In the genomic region with DNA sequence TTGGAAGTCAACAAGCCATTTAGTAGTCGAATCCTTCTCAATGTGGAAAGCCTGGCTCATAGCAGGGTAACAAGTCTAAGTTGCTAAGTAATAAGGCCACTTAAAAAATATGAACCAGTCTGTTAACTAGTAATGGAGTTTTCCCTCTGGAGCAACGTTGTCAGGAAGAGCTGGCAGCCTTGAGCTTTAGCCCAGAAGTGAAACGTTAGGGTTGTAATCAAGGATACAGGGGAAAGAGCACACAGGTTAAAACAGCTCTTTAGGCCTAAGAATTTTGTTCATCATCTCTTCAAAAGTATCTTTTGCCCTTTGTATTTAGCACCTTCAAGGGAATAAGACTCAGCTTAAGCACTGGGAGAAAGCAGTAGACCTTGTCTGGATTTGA, we compare ENCODE assay signal across 8 mouse cellular contexts. TPM values are rescaled to one million over a fixed set of nuclear protein-coding genes. Genes with fewer than 3 reads are reported as not detected.
DNase-seq lines count a peak whose midpoint lies in the region; ATAC-seq and TF ChIP-seq lines count a peak whose summit lies in the region.

No protein-coding gene starts in this region.

- no peaks in the 10 kb centered on the region for H3K27me3 ChIP-seq in kidney, embryonic 16.5 days (ENCODE audit: insufficient read depth, low read length)
- H3K27me3 ChIP-seq in hindbrain, embryonic 11.5 days (ENCODE audit: control insufficient read depth, insufficient read depth, low read length): no peaks in the 10 kb centered on the region
- H3K27me3 ChIP-seq in midbrain, embryonic 15.5 days (replicated peaks): no peaks in the 10 kb centered on the region

- peak overlapping the region; percentile 68 for H3K4me2 ChIP-seq in kidney, embryonic 16.5 days (replicated peaks; ENCODE audit: low read depth, low read length)
- H3K4me2 ChIP-seq in hindbrain, embryonic 11.5 days (replicated peaks; ENCODE audit: low read depth, low read length): peak overlapping the region; percentile 43
- peak overlapping the region; percentile 62 for H3K4me2 ChIP-seq in midbrain, embryonic 15.5 days

- no peaks in the 10 kb centered on the region for H3K9me3 ChIP-seq in kidney, embryonic 16.5 days (ENCODE audit: low read length)
- H3K9me3 ChIP-seq in hindbrain, embryonic 11.5 days (ENCODE audit: control insufficient read depth, low read length): no peaks in the 10 kb centered on the region
- H3K9me3 ChIP-seq in midbrain, embryonic 15.5 days: no peaks in the 10 kb centered on the region

- peak overlapping the region; percentile 96 for H3K27ac ChIP-seq in kidney, embryonic 16.5 days (ENCODE audit: low read length)
- H3K27ac ChIP-seq in bone marrow, adult 2 months (ENCODE audit: control insufficient read depth, insufficient read depth, low read depth, low read length, poor library complexity): peak overlapping the region; percentile 96
- peak overlapping the region; percentile 84 for H3K27ac ChIP-seq in hindbrain, embryonic 11.5 days (ENCODE audit: low read depth, low read length)
- H3K27ac ChIP-seq in midbrain, embryonic 15.5 days: peak overlapping the region; percentile 81

- peak overlapping the region; percentile 52 for H3K4me3 ChIP-seq in kidney, embryonic 16.5 days (ENCODE audit: low read length)
- peak overlapping the region; percentile 64 for H3K4me3 ChIP-seq in bone marrow, adult 2 months (replicated peaks; ENCODE audit: control insufficient read depth, low read depth, low read length)
- peak overlapping the region; percentile 34 for H3K4me3 ChIP-seq in hindbrain, embryonic 11.5 days (ENCODE audit: low read depth, low read length)
- H3K4me3 ChIP-seq in midbrain, embryonic 15.5 days: peak overlapping the region; percentile 42

- peaks cover 14% of the 10 kb centered on the region for H3K4me1 ChIP-seq in kidney, embryonic 16.5 days (ENCODE audit: insufficient read depth, low read length)
- H3K4me1 ChIP-seq in bone marrow, adult 2 months (ENCODE audit: control insufficient read depth, insufficient read depth, low read length): no peaks in the 10 kb centered on the region
- H3K4me1 ChIP-seq in hindbrain, embryonic 11.5 days (replicated peaks; ENCODE audit: control insufficient read depth, insufficient read depth, low read length): no peaks in the 10 kb centered on the region
- peaks cover 28% of the 10 kb centered on the region for H3K4me1 ChIP-seq in midbrain, embryonic 15.5 days

- H3K9ac ChIP-seq in kidney, embryonic 16.5 days (replicated peaks; ENCODE audit: low read length): peak overlapping the region; percentile 69
- H3K9ac ChIP-seq in hindbrain, embryonic 11.5 days (ENCODE audit: low read depth, low read length): peak overlapping the region; percentile 58
- H3K9ac ChIP-seq in midbrain, embryonic 15.5 days: peak overlapping the region; percentile 55

- DNase-seq in kidney, adult 8-10 months: no peak
- DNase-seq in hindbrain, embryonic 11.5 days (ENCODE audit: low spot score): peak; percentile 61
- DNase-seq in right cerebral cortex, postnatal 10 days (ENCODE audit: low spot score in 2 of 2): no peak
- no peak for DNase-seq in right cerebral cortex, adult 18-20 months

- ATAC-seq in kidney, embryonic 16.5 days (ENCODE audit: low FRiP score, low TSS enrichment): no peak
- ATAC-seq in hindbrain, embryonic 11.5 days (ENCODE audit: low FRiP score): no peak
- ATAC-seq in midbrain, embryonic 15.5 days (replicated peaks): no peak
- no peak for ATAC-seq in monocyte, adult 5-6 weeks (replicated peaks; ENCODE audit: insufficient number of reproducible peaks, low FRiP score, low TSS enrichment, poor library complexity, severe bottlenecking)

- TF ChIP-seq POLR2A in bone marrow, adult 2 months (IDR thresholded peaks at IDR 0.05; ENCODE audit: borderline replicate concordance, control insufficient read depth, low read depth, low read length): no peak

- no peak for TF ChIP-seq CTCF in bone marrow, adult 2 months (IDR thresholded peaks at IDR 0.05; ENCODE audit: control insufficient read depth, insufficient read depth, low read length)

- no peaks in the 10 kb centered on the region for H3K36me3 ChIP-seq in kidney, embryonic 16.5 days (ENCODE audit: insufficient read depth, low read length)
- H3K36me3 ChIP-seq in hindbrain, embryonic 11.5 days (ENCODE audit: control insufficient read depth, insufficient read depth, low read length): no peaks in the 10 kb centered on the region
- H3K36me3 ChIP-seq in midbrain, embryonic 15.5 days (replicated peaks): no peaks in the 10 kb centered on the region

- WGBS in kidney, embryonic 16.5 days: 0% methylated on average over 3 of the region's 3 CpGs
- WGBS in bone marrow, adult 2 months: 6% methylated on average over 3 of the region's 3 CpGs
- 7% methylated on average over 3 of the region's 3 CpGs for WGBS in hindbrain, embryonic 11.5 days
- WGBS in midbrain, embryonic 15.5 days: 9% methylated on average over 3 of the region's 3 CpGs

RNA-seq across cellular contexts. Expression of a gene that starts 0.7 kb away (rescaled TPM):
- 1.5 and 2.0 TPM in 2 replicates for polyA plus RNA-seq in kidney, embryonic 16.5 days (2015; fragmentation: Nextera tagmentation; extraction: Ambion mirVana)
- 114 and 284 TPM in 2 replicates for polyA plus RNA-seq in bone marrow, adult 2 months (2011; ENCODE audit: insufficient read depth, insufficient read length, low replicate concordance, missing spikeins)
- polyA plus RNA-seq in hindbrain, embryonic 11.5 days (2014; fragmentation: Nextera tagmentation; extraction: Ambion mirVana): 0.56 and 0.80 TPM in 2 replicates
- not detected in 2 replicates for polyA plus RNA-seq in midbrain, embryonic 15.5 days (2015; fragmentation: Nextera tagmentation; extraction: Ambion mirVana)
- 42.2 to 123 TPM (median 49.9 TPM) in 3 replicates for total RNA-seq in monocyte, adult 5-6 weeks (2017)

RNA-seq across cellular contexts. Expression of a gene that starts 2.3 kb away (rescaled TPM):
- 0.37 and 0.55 TPM in 2 replicates for polyA plus RNA-seq in kidney, embryonic 16.5 days (2015; fragmentation: Nextera tagmentation; extraction: Ambion mirVana)
- polyA plus RNA-seq in bone marrow, adult 2 months (2011; ENCODE audit: insufficient read depth, insufficient read length, low replicate concordance, missing spikeins): 9.7 and 12.7 TPM in 2 replicates
- polyA plus RNA-seq in hindbrain, embryonic 11.5 days (2014; fragmentation: Nextera tagmentation; extraction: Ambion mirVana): 0.56 and 0.57 TPM in 2 replicates
- 0.14 and 0.15 TPM in 2 replicates for polyA plus RNA-seq in midbrain, embryonic 15.5 days (2015; fragmentation: Nextera tagmentation; extraction: Ambion mirVana)
- total RNA-seq in monocyte, adult 5-6 weeks (2017): 16.3 to 25.9 TPM (median 21.9 TPM) in 3 replicates

RNA-seq across cellular contexts. Expression of a gene that starts 6.9 kb away (rescaled TPM):
- polyA plus RNA-seq in kidney, embryonic 16.5 days (2015; fragmentation: Nextera tagmentation; extraction: Ambion mirVana): 0.54 and 0.82 TPM in 2 replicates
- 3.0 and 6.4 TPM in 2 replicates for polyA plus RNA-seq in bone marrow, adult 2 months (2011; ENCODE audit: insufficient read depth, insufficient read length, low replicate concordance, missing spikeins)
- polyA plus RNA-seq in hindbrain, embryonic 11.5 days (2014; fragmentation: Nextera tagmentation; extraction: Ambion mirVana): 1.0 and 1.1 TPM in 2 replicates
- 0.27 and 0.32 TPM in 2 replicates for polyA plus RNA-seq in midbrain, embryonic 15.5 days (2015; fragmentation: Nextera tagmentation; extraction: Ambion mirVana)
- total RNA-seq in monocyte, adult 5-6 weeks (2017): 0.53 to 21.8 TPM (median 16.4 TPM) in 3 replicates

RNA-seq across cellular contexts. Expression of a gene that starts 7.6 kb away (rescaled TPM):
- 0.64 and 0.92 TPM in 2 replicates for polyA plus RNA-seq in kidney, embryonic 16.5 days (2015; fragmentation: Nextera tagmentation; extraction: Ambion mirVana)
- polyA plus RNA-seq in bone marrow, adult 2 months (2011; ENCODE audit: insufficient read depth, insufficient read length, low replicate concordance, missing spikeins): 6.8 and 11.4 TPM in 2 replicates
- polyA plus RNA-seq in hindbrain, embryonic 11.5 days (2014; fragmentation: Nextera tagmentation; extraction: Ambion mirVana): 0.60 and 0.89 TPM in 2 replicates
- polyA plus RNA-seq in midbrain, embryonic 15.5 days (2015; fragmentation: Nextera tagmentation; extraction: Ambion mirVana): 0.15 and 0.44 TPM in 2 replicates
- total RNA-seq in monocyte, adult 5-6 weeks (2017): 0.21 to 4.4 TPM (median 2.1 TPM) in 3 replicates

RNA-seq across cellular contexts. Expression of a gene that starts 11.4 kb away (rescaled TPM):
- 4.7 TPM in 2 replicates for polyA plus RNA-seq in kidney, embryonic 16.5 days (2015; fragmentation: Nextera tagmentation; extraction: Ambion mirVana)
- polyA plus RNA-seq in bone marrow, adult 2 months (2011; ENCODE audit: insufficient read depth, insufficient read length, low replicate concordance, missing spikeins): 5.3 and 12.9 TPM in 2 replicates
- 6.7 and 6.9 TPM in 2 replicates for polyA plus RNA-seq in hindbrain, embryonic 11.5 days (2014; fragmentation: Nextera tagmentation; extraction: Ambion mirVana)
- polyA plus RNA-seq in midbrain, embryonic 15.5 days (2015; fragmentation: Nextera tagmentation; extraction: Ambion mirVana): 1.0 and 1.4 TPM in 2 replicates
- total RNA-seq in monocyte, adult 5-6 weeks (2017): 12.4 to 48.1 TPM (median 39.4 TPM) in 3 replicates

Comparison
In these comparisons a context has a peak if more than half of its experiments do, and no peak if none do; other contexts are left out.
1. RNA of a gene that starts 0.7 kb away (polyA plus RNA-seq): 114 to 284 TPM in bone marrow, adult 2 months; 1.5 to 2.0 TPM in kidney, embryonic 16.5 days, 0.56 to 0.80 TPM in hindbrain, embryonic 11.5 days and not detected in midbrain, embryonic 15.5 days; every median in the first group is over 10 times any median in the second.
2. Peak in every context shown above with its lines, with median percentiles within 50 percentile points of each other: H3K27ac ChIP-seq, H3K4me2 ChIP-seq, H3K4me3 ChIP-seq and H3K9ac ChIP-seq.